Mouse (Mus musculus): ENCODE results near the gene Pgm2l1. TPM values are rescaled to one million over a fixed set of nuclear protein-coding genes. Genes with fewer than 3 reads are reported as not detected.

Pgm2l1 gene
- polyA plus RNA-seq, 1 experiment from 2014 or later, result 11.8 TPM

- H3K4me2 ChIP-seq (replicated peaks), result no peak overlapping the region
- no peaks in the 10 kb centered on the region for H3K27me3 ChIP-seq
- ATAC-seq (ENCODE audit: low FRiP score, low read depth), result no peak
- no peak overlapping the region for H3K4me3 ChIP-seq
- no peaks in the 10 kb centered on the region for H3K36me3 ChIP-seq
- H3K27ac ChIP-seq (replicated peaks), result no peak overlapping the region
- no peak overlapping the region for H3K9ac ChIP-seq (replicated peaks)
- H3K9me3 ChIP-seq, result no peaks in the 10 kb centered on the region
- WGBS, result 91% methylated on average over 9 of the region's 9 CpGs
- peaks cover 36% of the 10 kb centered on the region for H3K4me1 ChIP-seq
Measured at GRCm38 (mm10) chr7:100305894-100306293, 78.7 kb downstream of the Pgm2l1 start.

DNA sequence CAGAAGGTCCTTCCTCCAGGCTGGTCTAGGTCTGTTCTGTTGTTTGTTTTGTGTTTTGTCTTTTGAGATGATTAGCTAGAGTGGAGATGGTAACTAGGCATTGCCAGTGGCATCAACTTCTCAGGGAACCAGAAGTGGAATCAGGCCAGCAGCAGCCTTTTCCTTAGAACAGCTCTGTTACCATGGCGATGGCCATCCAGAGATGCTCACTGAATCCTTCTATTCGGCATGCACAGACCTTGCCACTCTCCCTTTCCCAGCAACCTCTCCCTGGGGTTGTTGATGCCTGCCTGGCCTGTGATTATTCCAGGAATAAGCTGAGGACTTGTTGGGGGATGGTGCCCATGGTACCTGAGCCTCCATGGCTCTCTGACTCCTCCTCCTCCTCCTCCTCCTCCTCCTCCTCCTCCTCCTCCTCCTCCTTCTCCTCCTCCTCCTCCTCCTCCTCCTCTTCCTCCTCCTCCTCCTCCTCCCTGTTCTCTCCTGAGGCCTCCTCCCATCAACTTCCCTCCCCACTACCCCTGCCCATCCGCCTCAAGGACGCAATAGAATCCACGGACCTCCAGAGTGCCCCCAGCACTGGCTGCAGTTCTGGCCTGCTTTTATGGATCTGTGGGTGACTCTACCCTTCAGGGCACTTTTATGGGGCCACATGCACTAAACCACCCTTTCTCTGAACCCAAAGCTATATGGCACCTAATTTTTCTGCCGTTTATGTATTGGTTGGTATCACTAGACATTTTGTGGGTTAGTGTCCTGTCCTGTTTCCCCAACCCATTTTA lies 80.9 kb downstream of the Pgm2l1 start:
- 47% methylated on average over 6 of the region's 6 CpGs for WGBS

GRCm38 (mm10) chr7:100309216-100309615 lies 82.0 kb downstream of the Pgm2l1 start:
- Histone ChIP-seq H3K4me2 (replicated peaks) (no peak overlapping the region), H3K9me3 (no peaks in the 10 kb centered on the region), H3K9ac (replicated peaks) (no peak overlapping the region; the same call in 1 of the 2 replicates), H3K27ac (replicated peaks) (peak overlapping the region; percentile 75), H3K4me3 (no peak overlapping the region), H3K4me1 (peaks cover 37% of the 10 kb centered on the region), H3K36me3 (no peaks in the 10 kb centered on the region), H3K27me3 (no peaks in the 10 kb centered on the region)
- ATAC-seq (ENCODE audit: low FRiP score, low read depth), result 0 out of 2 replicates have a peak, but pooled peaks have one; percentile 38
- 69% methylated on average over 1 of the region's 1 CpGs for WGBS

More for the DNA sequence above, 80.9 kb downstream of the Pgm2l1 start:
- Histone ChIP-seq H3K27me3 (no peaks in the 10 kb centered on the region), H3K36me3 (no peaks in the 10 kb centered on the region), H3K4me1 (peaks cover 37% of the 10 kb centered on the region), H3K4me3 (no peak overlapping the region), H3K9ac (replicated peaks) (no peak overlapping the region), H3K9me3 (no peaks in the 10 kb centered on the region), H3K4me2 (replicated peaks) (peak overlapping the region; percentile 2; the same call in 1 of the 2 replicates), H3K27ac (replicated peaks) (peak overlapping the region; percentile 75)
- peak; percentile 88 for ATAC-seq (ENCODE audit: low FRiP score, low read depth)

- Histone ChIP-seq H3K4me1 (peaks cover 37% of the 10 kb centered on the region), H3K27ac (replicated peaks) (peak overlapping the region; percentile 75), H3K9ac (replicated peaks) (no peak overlapping the region), H3K27me3 (no peaks in the 10 kb centered on the region), H3K9me3 (no peaks in the 10 kb centered on the region), H3K4me3 (no peak overlapping the region), H3K4me2 (replicated peaks) (no peak overlapping the region), H3K36me3 (no peaks in the 10 kb centered on the region)
- ATAC-seq (ENCODE audit: low FRiP score, low read depth), result no peak
- WGBS, result 34% methylated on average over 6 of the region's 6 CpGs
Measured at GRCm38 (mm10) chr7:100309679-100310078, 82.5 kb downstream of the Pgm2l1 start.

- H3K27ac ChIP-seq (replicated peaks), result peak overlapping the region; percentile 75
- no peak overlapping the region for H3K4me2 ChIP-seq (replicated peaks)
- ATAC-seq (ENCODE audit: low FRiP score, low read depth), result no peak
- no peaks in the 10 kb centered on the region for H3K27me3 ChIP-seq
- H3K4me3 ChIP-seq, result no peak overlapping the region
- H3K36me3 ChIP-seq, result no peaks in the 10 kb centered on the region
- WGBS, result 80% methylated on average over 12 of the region's 12 CpGs
- no peak overlapping the region for H3K9ac ChIP-seq (replicated peaks)
- H3K9me3 ChIP-seq, result no peaks in the 10 kb centered on the region
- H3K4me1 ChIP-seq, result peaks cover 37% of the 10 kb centered on the region
Measured at GRCm38 (mm10) chr7:100310290-100310689, 83.1 kb downstream of the Pgm2l1 start.

GRCm38 (mm10) chr7:100312716-100313115 lies 85.5 kb downstream of the Pgm2l1 start:
- no peaks in the 10 kb centered on the region for H3K9me3 ChIP-seq
- H3K27ac ChIP-seq (replicated peaks), result no peak overlapping the region
- H3K9ac ChIP-seq (replicated peaks), result no peak overlapping the region
- no peaks in the 10 kb centered on the region for H3K36me3 ChIP-seq
- no peak for ATAC-seq (ENCODE audit: low FRiP score, low read depth)
- 90% methylated on average over 4 of the region's 4 CpGs for WGBS
- H3K4me2 ChIP-seq (replicated peaks), result no peak overlapping the region
- H3K4me1 ChIP-seq, result peaks cover 32% of the 10 kb centered on the region
- H3K27me3 ChIP-seq, result no peaks in the 10 kb centered on the region
- H3K4me3 ChIP-seq, result no peak overlapping the region

GRCm38 (mm10) chr7:100316924-100317323 lies 89.7 kb downstream of the Pgm2l1 start:
- no peak overlapping the region for H3K27ac ChIP-seq (replicated peaks)

GRCm38 (mm10) chr7:100317534-100317933 lies 90.3 kb downstream of the Pgm2l1 start:
- no peaks in the 10 kb centered on the region for H3K27me3 ChIP-seq
- H3K36me3 ChIP-seq, result no peaks in the 10 kb centered on the region
- WGBS, result 96% methylated on average over 5 of the region's 5 CpGs
- ATAC-seq (ENCODE audit: low FRiP score, low read depth), result no peak
- H3K9me3 ChIP-seq, result no peaks in the 10 kb centered on the region
- H3K4me2 ChIP-seq (replicated peaks), result no peak overlapping the region
- no peak overlapping the region for H3K27ac ChIP-seq (replicated peaks)
- H3K4me3 ChIP-seq, result no peak overlapping the region
- no peaks in the 10 kb centered on the region for H3K4me1 ChIP-seq
- H3K9ac ChIP-seq (replicated peaks), result no peak overlapping the region

More at GRCm38 (mm10) chr7:100316924-100317323, 89.7 kb downstream of the Pgm2l1 start:
- H3K27me3 ChIP-seq, result no peaks in the 10 kb centered on the region
- no peak overlapping the region for H3K4me2 ChIP-seq (replicated peaks)
- H3K9me3 ChIP-seq, result no peaks in the 10 kb centered on the region
- H3K4me1 ChIP-seq, result no peaks in the 10 kb centered on the region
- no peak overlapping the region for H3K9ac ChIP-seq (replicated peaks)
- H3K4me3 ChIP-seq, result no peak overlapping the region
- no peak for ATAC-seq (ENCODE audit: low FRiP score, low read depth)
- WGBS, result 95% methylated on average over 8 of the region's 8 CpGs
- H3K36me3 ChIP-seq, result no peaks in the 10 kb centered on the region

DNA sequence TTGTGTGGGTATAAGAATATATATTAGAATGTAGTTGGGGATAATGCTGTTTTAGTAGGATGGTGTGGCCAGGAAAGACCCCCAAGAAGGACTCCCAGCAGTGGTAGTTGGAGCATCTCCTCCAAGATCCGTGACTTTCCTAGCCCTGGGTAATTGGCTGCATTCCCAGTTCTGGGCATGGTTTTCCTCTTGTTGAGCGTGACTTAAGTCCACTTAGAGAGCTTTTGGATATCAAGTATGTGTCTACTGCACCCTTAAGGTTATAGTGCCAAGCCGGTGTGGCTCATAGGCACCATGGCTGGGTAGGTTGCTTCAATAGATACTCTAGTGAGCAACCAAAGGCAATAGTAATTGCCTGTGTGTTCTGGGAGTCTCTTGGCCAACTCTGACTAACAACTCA lies 96.5 kb downstream of the Pgm2l1 start:
- H3K4me3 ChIP-seq, result no peak overlapping the region
- H3K27ac ChIP-seq (replicated peaks), result no peak overlapping the region
- 97% methylated on average over 3 of the region's 3 CpGs for WGBS
- H3K36me3 ChIP-seq, result peaks cover 27% of the 10 kb centered on the region
- no peak overlapping the region for H3K4me2 ChIP-seq (replicated peaks)
- no peaks in the 10 kb centered on the region for H3K27me3 ChIP-seq
- no peaks in the 10 kb centered on the region for H3K9me3 ChIP-seq
- ATAC-seq (ENCODE audit: low FRiP score, low read depth), result no peak
- no peaks in the 10 kb centered on the region for H3K4me1 ChIP-seq
- no peak overlapping the region for H3K9ac ChIP-seq (replicated peaks)

DNA sequence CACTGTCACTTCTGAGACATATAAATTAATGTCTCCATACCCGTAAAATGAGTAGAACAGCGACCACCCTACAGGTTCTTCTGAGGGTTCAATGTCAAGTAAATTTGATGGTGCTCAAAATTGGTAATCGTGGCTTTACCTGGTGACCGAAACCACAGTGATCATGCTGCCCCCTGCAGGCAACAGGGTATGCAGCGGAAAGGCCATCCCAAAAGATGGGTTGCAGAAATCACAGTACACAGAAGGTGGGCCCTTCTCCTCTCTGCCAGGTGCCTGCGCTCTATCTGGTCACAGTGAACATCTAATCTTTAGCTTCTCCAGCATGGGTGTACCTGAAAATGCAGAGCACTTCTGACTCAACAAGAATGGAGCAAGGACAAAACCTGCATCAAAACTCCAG lies 98.3 kb downstream of the Pgm2l1 start:
- Histone ChIP-seq H3K27me3 (no peaks in the 10 kb centered on the region), H3K4me1 (no peaks in the 10 kb centered on the region), H3K4me3 (no peak overlapping the region), H3K4me2 (replicated peaks) (no peak overlapping the region), H3K27ac (replicated peaks) (no peak overlapping the region), H3K9ac (replicated peaks) (no peak overlapping the region), H3K36me3 (peaks cover 41% of the 10 kb centered on the region), H3K9me3 (no peaks in the 10 kb centered on the region)
- WGBS, result 83% methylated on average over 6 of the region's 6 CpGs
- no peak for ATAC-seq (ENCODE audit: low FRiP score, low read depth)

DNA sequence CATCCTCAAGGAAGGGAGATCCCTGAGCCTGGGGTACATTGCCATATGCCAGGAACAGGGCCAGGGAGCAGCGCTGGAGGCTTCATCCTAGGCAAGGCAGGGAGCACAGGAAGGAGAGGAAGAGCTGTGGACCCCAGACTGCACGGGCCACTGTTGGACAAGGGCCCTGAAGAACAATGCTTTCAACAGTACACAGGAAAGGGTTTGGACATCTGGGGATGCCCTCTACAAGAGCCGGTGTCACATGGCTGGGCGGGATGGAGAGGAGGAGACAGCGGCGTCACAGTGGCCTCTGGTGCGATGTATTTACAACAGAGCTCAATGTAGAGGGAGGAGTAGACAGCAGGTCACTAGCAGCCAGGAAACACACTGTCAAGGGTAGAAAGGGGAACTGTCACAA lies 100.3 kb downstream of the Pgm2l1 start:
- Histone ChIP-seq H3K4me2 (replicated peaks) (no peak overlapping the region), H3K27ac (replicated peaks) (no peak overlapping the region), H3K4me3 (no peak overlapping the region), H3K36me3 (peaks cover 61% of the 10 kb centered on the region), H3K9ac (replicated peaks) (no peak overlapping the region), H3K27me3 (no peaks in the 10 kb centered on the region), H3K4me1 (no peaks in the 10 kb centered on the region), H3K9me3 (no peaks in the 10 kb centered on the region)
- 91% methylated on average over 7 of the region's 7 CpGs for WGBS
- ATAC-seq (ENCODE audit: low FRiP score, low read depth), result no peak

Measured in midbrain, embryonic 12.5 days (tissue).